Mouse (Mus musculus): ENCODE measurements around the gene Amigo2. TPM values are rescaled to one million over a fixed set of nuclear protein-coding genes. Genes with fewer than 3 reads are reported as not detected.

The Amigo2 gene
- total and polyA plus RNA-seq, 3 experiments: 2.3 to 6.9 (median 6.1) TPM

- TF ChIP-seq CTCF (IDR thresholded peaks at IDR 0.05): no peak
- no peak for TF ChIP-seq POLR2A (IDR thresholded peaks at IDR 0.05; ENCODE audit: insufficient read depth, low read depth, low read length)
- no peak for TF ChIP-seq EP300 (IDR thresholded peaks at IDR 0.05; ENCODE audit: insufficient read depth, low read depth, low read length)
- DNase-seq: no peak
- H3K79me2 ChIP-seq (replicated peaks; ENCODE audit: control insufficient read depth, insufficient read depth, low read length): no peaks in the 10 kb centered on the region
- intact Hi-C loops (cut with DNase I): no loop called here
- H3K4me3 ChIP-seq: no peak overlapping the region
- no peaks in the 10 kb centered on the region for H3K27me3 ChIP-seq (ENCODE audit: control insufficient read depth, insufficient read depth, low read length)
- WGBS: 57% methylated on average over 3 of the region's 3 CpGs
- no peaks in the 10 kb centered on the region for H3K36me3 ChIP-seq (ENCODE audit: control insufficient read depth, insufficient read depth, low read length)
- H3K9ac ChIP-seq (ENCODE audit: low read depth, low read length): no peak overlapping the region
- no peak overlapping the region for H3K27ac ChIP-seq
- no peaks in the 10 kb centered on the region for H3K4me1 ChIP-seq (ENCODE audit: control insufficient read depth, insufficient read depth, low read length)
These were observed 42.2 kb downstream of the Amigo2 start for GRCm38 (mm10) chr15:97204889-97205288.

GRCm38 (mm10) chr15:97196644-97197043, 50.4 kb downstream of the Amigo2 start:
- Histone ChIP-seq H3K4me1 (ENCODE audit: control insufficient read depth, insufficient read depth, low read length) (no peaks in the 10 kb centered on the region), H3K27me3 (ENCODE audit: control insufficient read depth, insufficient read depth, low read length) (no peaks in the 10 kb centered on the region), H3K27ac (no peak overlapping the region), H3K4me3 (no peak overlapping the region), H3K79me2 (replicated peaks; ENCODE audit: control insufficient read depth, insufficient read depth, low read length) (no peaks in the 10 kb centered on the region), H3K9ac (ENCODE audit: low read depth, low read length) (no peak overlapping the region), H3K36me3 (ENCODE audit: control insufficient read depth, insufficient read depth, low read length) (no peaks in the 10 kb centered on the region)
- TF ChIP-seq EP300 (IDR thresholded peaks at IDR 0.05; ENCODE audit: insufficient read depth, low read depth, low read length): no peak
- no peak for TF ChIP-seq POLR2A (IDR thresholded peaks at IDR 0.05; ENCODE audit: insufficient read depth, low read depth, low read length)
- TF ChIP-seq CTCF (IDR thresholded peaks at IDR 0.05): no peak
- 67% methylated on average over 7 of the region's 7 CpGs for WGBS
- intact Hi-C loops (cut with DNase I): loop anchor here (2.0 to 10.0 kb wide), 2 partner anchors 38 to 388 kb away; no protein-coding TSS in a partner anchor
- no peak for DNase-seq

GRCm38 (mm10) chr15:97195628-97196027, 51.5 kb downstream of the Amigo2 start:
- no peak overlapping the region for H3K9ac ChIP-seq (ENCODE audit: low read depth, low read length)
- H3K4me1 ChIP-seq (ENCODE audit: control insufficient read depth, insufficient read depth, low read length): no peaks in the 10 kb centered on the region
- 3% methylated on average over 1 of the region's 1 CpGs for WGBS
- H3K27ac ChIP-seq: no peak overlapping the region
- no peaks in the 10 kb centered on the region for H3K36me3 ChIP-seq (ENCODE audit: control insufficient read depth, insufficient read depth, low read length)
- TF ChIP-seq CTCF (IDR thresholded peaks at IDR 0.05): peak; percentile 78
- no peak for TF ChIP-seq EP300 (IDR thresholded peaks at IDR 0.05; ENCODE audit: insufficient read depth, low read depth, low read length)
- H3K27me3 ChIP-seq (ENCODE audit: control insufficient read depth, insufficient read depth, low read length): no peaks in the 10 kb centered on the region
- DNase-seq: no peak
- H3K4me3 ChIP-seq: no peak overlapping the region
- intact Hi-C loops (cut with DNase I): loop anchor here (1.0 to 10.0 kb wide), 3 partner anchors 39 to 469 kb away; no protein-coding TSS in a partner anchor
- H3K79me2 ChIP-seq (replicated peaks; ENCODE audit: control insufficient read depth, insufficient read depth, low read length): no peaks in the 10 kb centered on the region

Other genes starting within 250 kb of the Amigo2 start
- gene Slc38a4, start 191.3 kb downstream of the Amigo2 start, total RNA-seq (2021): 1 to 10 TPM; 5.4 to 6.0 TPM
- gene Slc38a4, start 191.3 kb downstream of the Amigo2 start, polyA plus RNA-seq (2012; rRNA removed): 7.8 and 12.9 TPM in 2 replicates
- gene Pced1b, start 180 bp downstream of the Amigo2 start, total RNA-seq (2021): 1 to 10 TPM; 3.6 to 3.9 TPM
- gene Pced1b, start 180 bp downstream of the Amigo2 start, polyA plus RNA-seq (2012; rRNA removed): 3.7 and 3.8 TPM in 2 replicates

Data from heart, adult 2 months (tissue).